Mouse (Mus musculus): ENCODE measurements around the gene Tead2. TPM values are rescaled to one million over a fixed set of nuclear protein-coding genes. Genes with fewer than 3 reads are reported as not detected.

The Tead2 gene
- total RNA-seq, 2 experiments from 2014 or later, result 6.4 to 7.7 TPM

- no peak for DNase-seq
Measured at GRCm38 (mm10) chr7:45191803-45192363, 23.7 kb upstream of the Tead2 start.

- no peak for DNase-seq
Measured at GRCm38 (mm10) chr7:45192585-45193310, 22.8 kb upstream of the Tead2 start.

- DNase-seq, result no peak
Measured at GRCm38 (mm10) chr7:45193406-45193805, 22.1 kb upstream of the Tead2 start.

GRCm38 (mm10) chr7:45193871-45194785 lies 21.4 kb upstream of the Tead2 start:
- DNase-seq, result no peak

- no peak for DNase-seq
Measured at GRCm38 (mm10) chr7:45195341-45196175, 20.0 kb upstream of the Tead2 start.

- no peak for DNase-seq
Measured at GRCm38 (mm10) chr7:45196176-45196535, 19.4 kb upstream of the Tead2 start.

GRCm38 (mm10) chr7:45196994-45197393 lies 18.6 kb upstream of the Tead2 start:
- DNase-seq, result no peak

GRCm38 (mm10) chr7:45198435-45198834 lies 17.1 kb upstream of the Tead2 start:
- peak; percentile 74 to 79 for DNase-seq

- no peak for DNase-seq
Measured at GRCm38 (mm10) chr7:45198961-45199360, 16.6 kb upstream of the Tead2 start.

- DNase-seq, result no peak
Measured at GRCm38 (mm10) chr7:45202654-45203053, 12.9 kb upstream of the Tead2 start.

GRCm38 (mm10) chr7:45204380-45205143 lies 11.0 kb upstream of the Tead2 start, which contains the start of gene Ccdc155:
Ccdc155 (minus strand) TSS chr7:45204892.
- peak; percentile 85 to 93 for DNase-seq

GRCm38 (mm10) chr7:45208260-45208659 lies 7.3 kb upstream of the Tead2 start:
- DNase-seq, result no peak

- DNase-seq, result no peak
Measured at GRCm38 (mm10) chr7:45211070-45211469, 4.5 kb upstream of the Tead2 start.

GRCm38 (mm10) chr7:45211851-45212251 lies 3.7 kb upstream of the Tead2 start, which contains the start of gene Dkkl1:
Dkkl1 (minus strand) TSS chr7:45212147.
- no peak for DNase-seq

- DNase-seq, result no peak
Measured at GRCm38 (mm10) chr7:45212356-45212755, 3.2 kb upstream of the Tead2 start.

GRCm38 (mm10) chr7:45213708-45214107 lies 1.8 kb upstream of the Tead2 start:
- no peak for DNase-seq

GRCm38 (mm10) chr7:45216442-45217183 lies 1.1 kb downstream of the Tead2 start:
- DNase-seq, result peak; percentile 72 to 76

GRCm38 (mm10) chr7:45221680-45222079 lies 6.1 kb downstream of the Tead2 start:
- DNase-seq, result no peak

- DNase-seq, result no peak
Measured at GRCm38 (mm10) chr7:45224826-45225225, 9.3 kb downstream of the Tead2 start.

- DNase-seq, result no peak
Measured at GRCm38 (mm10) chr7:45226421-45226820, 10.9 kb downstream of the Tead2 start.
